Mouse (Mus musculus) liver, embryonic 14.5 days (tissue): Measurements from ENCODE around the gene Srp54c.
"Not testable (repeated sequence)": the region's sequence is repeated elsewhere in the genome, so short reads cannot be mapped to it uniquely, and the experiment has no call there.

Experiments used
- CTCF ChIP-seq: IDR thresholded peaks from 2 replicates; pipeline ENCODE4 v1.5.1; 2016; ENCODE audit warnings: antibody characterized with exemption, low read depth, control low read depth
- EP300 ChIP-seq: IDR thresholded peaks from 2 replicates; pipeline ENCODE4 v1.6.1; 2016; ENCODE audit warnings: antibody characterized with exemption, low read depth

- TF ChIP-seq CTCF, EP300: not testable (repeated sequence)
Observed at GRCm38 (mm10) chr12:55229626-55230519, at the start of gene Srp54c.
